Mouse (Mus musculus) limb, embryonic 10.5 days (tissue): ENCODE measurements around the gene Rpap1. TPM values are rescaled to one million over a fixed set of nuclear protein-coding genes. Genes with fewer than 3 reads are reported as not detected.

ENCODE experiments used
- DNase-seq: peaks from one replicate; pipeline ENCODE4 v3.0.0-alpha.2; 2017; ENCODE audit warnings: low spot score
- H3K27ac ChIP-seq: fragments of 300-500 bp; sonication (generic); 2 replicates; pipeline ENCODE4 v1.5.1; 2016; ENCODE audit warnings: mild to moderate bottlenecking
- H3K27me3 ChIP-seq: fragments of 300-500 bp; sonication (generic); 2 replicates; pipeline ENCODE4 v1.6.1; 2016; ENCODE audit warnings: low read depth, mild to moderate bottlenecking; ENCODE audit not compliant: poor library complexity, severe bottlenecking
- H3K36me3 ChIP-seq: fragments of 300-500 bp; sonication (generic); 2 replicates; pipeline ENCODE4 v1.6.1; 2016; ENCODE audit warnings: mild to moderate bottlenecking, moderate library complexity
- H3K4me1 ChIP-seq: fragments of 300-500 bp; sonication (generic); 2 replicates; pipeline ENCODE4 v1.6.1; 2016
- H3K4me3 ChIP-seq: fragments of 300-500 bp; sonication (generic); 2 replicates; pipeline ENCODE4 v1.5.1; 2016; ENCODE audit warnings: mild to moderate bottlenecking, moderate library complexity
- H3K9me3 ChIP-seq: fragments of 300-500 bp; sonication (generic); replicated peaks from 2 replicates; pipeline ENCODE4 v1.6.1; 2016; ENCODE audit warnings: mild to moderate bottlenecking
- WGBS: fragments of 180-500 bp; shearing (Covaris S2); methylation state at CpG from one replicate; pipeline ENCODE4 v1.1.7; 2016; 5-methylcytosine and 5-hydroxymethylcytosine counted together
- polyA plus RNA-seq: library from polyadenylated mRNA; unstranded; fragments of >200 nt; fragmentation: Nextera tagmentation; extraction: Ambion mirVana; gene quantifications from 2 replicates; pipeline ENCODE4 v1.2.1, GENCODE M21; 2016

The Rpap1 gene
- polyA plus RNA-seq, 1 experiment from 2014 or later = 46.3 TPM

DNA sequence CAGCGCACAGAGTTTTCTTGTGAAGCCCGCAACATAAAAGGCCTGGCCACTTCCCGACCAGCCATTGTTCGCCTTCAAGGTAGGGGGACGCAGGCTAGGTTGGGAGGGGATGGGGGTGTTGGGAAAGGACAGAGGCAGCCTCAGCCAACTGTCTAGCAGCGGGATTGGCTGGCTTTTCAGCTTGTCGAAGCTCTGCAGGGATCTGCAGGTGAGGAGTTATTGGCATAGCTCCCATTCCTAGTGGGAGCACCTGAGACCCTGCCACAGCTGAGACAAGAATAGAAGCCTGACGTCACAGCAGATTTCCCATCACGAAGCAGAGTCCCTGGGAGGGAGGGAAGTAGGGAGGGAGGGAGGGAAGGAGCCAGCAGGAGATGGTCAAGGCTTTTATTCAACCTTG is 17.4 kb upstream of the Rpap1 start:
- 52% methylated on average over 9 of the region's 9 CpGs for WGBS
- peaks cover 17% of the 10 kb centered on the region for H3K27me3 ChIP-seq
- DNase-seq = peak; percentile 25
- peaks cover 68% of the 10 kb centered on the region for H3K4me1 ChIP-seq
- H3K36me3 ChIP-seq = peaks cover 69% of the 10 kb centered on the region
- no peaks in the 10 kb centered on the region for H3K9me3 ChIP-seq
- no peak overlapping the region for H3K4me3 ChIP-seq
- H3K27ac ChIP-seq = no peak overlapping the region

DNA sequence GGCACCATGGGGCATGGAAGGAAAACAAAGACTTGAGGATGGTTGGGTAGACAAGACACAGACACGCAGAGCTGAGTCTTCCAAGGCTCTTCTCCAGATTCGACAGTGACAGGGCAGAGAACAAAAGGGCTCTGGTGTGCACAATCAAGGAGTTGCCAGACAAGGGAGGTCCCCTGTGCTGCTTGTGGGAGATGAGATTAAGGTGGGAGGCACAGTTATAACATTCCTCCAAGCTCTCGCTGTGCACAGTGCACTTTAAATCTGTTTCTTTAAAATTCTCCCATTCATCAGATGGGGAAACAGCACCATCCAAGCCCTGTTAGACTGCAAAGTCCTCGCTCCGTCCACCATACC is 16.9 kb upstream of the Rpap1 start:
- Histone ChIP-seq H3K9me3 (no peaks in the 10 kb centered on the region), H3K27ac (no peak overlapping the region), H3K4me1 (peaks cover 73% of the 10 kb centered on the region), H3K4me3 (no peak overlapping the region), H3K36me3 (peaks cover 64% of the 10 kb centered on the region), H3K27me3 (peaks cover 17% of the 10 kb centered on the region)
- DNase-seq = no peak
- WGBS = 50% methylated on average over 5 of the region's 5 CpGs

DNA sequence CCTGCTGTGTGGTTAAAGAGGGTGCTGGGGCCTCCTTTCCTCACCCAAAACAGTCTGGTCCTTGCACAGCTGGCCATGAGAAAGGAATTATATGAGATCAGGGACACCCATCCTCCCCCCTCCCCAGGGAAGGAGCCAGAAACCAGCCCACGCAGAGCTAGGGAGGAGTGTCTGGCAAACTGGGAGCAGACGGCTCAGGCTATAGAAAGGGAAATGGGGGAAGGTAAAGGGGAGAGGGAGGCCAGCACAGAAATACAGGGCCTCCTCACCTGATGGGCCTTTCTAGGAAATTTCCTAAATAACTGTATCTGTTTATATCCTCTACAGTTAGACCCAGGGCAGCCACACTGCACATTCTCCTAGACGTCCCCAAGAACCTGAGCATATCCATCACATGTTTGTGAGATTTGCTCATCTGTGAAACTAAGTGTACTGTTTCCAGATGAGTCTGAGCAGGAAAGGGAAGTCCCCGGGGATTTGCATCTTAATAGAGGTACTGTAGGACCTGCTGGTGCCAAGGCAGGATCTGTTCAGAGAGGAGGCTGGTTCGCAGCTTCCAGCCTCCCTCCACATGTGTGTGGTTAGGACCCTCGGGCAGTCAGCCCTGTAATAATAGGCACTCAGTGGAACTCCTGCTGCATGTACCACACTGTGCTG is 16.4 kb upstream of the Rpap1 start:
- DNase-seq = no peak
- no peaks in the 10 kb centered on the region for H3K9me3 ChIP-seq
- peaks cover 78% of the 10 kb centered on the region for H3K4me1 ChIP-seq
- peaks cover 59% of the 10 kb centered on the region for H3K36me3 ChIP-seq
- 37% methylated on average over 6 of the region's 6 CpGs for WGBS
- H3K27ac ChIP-seq = peak overlapping the region; percentile 74
- H3K27me3 ChIP-seq = peaks cover 22% of the 10 kb centered on the region
- H3K4me3 ChIP-seq = no peak overlapping the region

DNA sequence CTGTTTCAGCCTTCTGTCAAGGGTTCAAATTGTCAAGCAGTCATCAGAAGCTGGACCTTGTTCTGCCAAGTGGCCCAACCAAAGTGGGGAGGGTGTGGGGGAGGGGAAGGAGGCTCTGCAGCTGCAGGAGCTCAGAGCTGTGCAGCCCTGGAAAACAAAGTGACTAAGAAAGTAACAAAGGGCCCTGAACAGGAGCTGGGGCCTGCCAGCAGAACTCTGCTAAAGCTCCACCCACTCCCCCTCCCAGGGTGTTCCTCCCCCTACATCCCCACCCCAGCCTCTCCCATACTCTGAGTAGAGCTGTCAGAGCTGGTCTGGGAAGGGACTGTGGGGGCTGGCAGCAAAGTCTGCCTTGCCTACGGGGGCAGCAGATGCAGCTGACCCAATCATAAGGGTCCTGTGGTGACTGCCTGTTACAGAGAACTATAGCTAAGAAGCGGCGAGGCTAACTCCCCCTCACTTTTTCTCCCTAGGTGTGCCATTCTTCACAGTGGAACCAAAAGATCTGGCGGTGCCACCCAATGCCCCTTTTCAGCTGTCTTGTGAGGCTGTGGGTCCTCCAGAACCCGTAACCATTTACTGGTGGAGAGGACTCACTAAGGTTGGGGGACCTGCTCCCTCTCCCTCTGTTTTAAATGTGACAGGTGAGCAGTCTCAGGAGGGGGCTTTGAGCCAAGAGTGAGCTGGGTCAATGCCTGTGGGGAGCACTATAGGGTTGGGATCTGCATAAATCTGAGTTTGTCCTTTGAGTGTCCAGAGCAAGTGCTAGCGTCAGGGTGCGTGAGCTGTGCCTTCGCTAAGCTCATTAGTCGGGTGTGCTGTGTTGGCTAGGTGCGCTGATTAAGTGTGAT is 15.7 kb upstream of the Rpap1 start:
- 40% methylated on average over 10 of the region's 10 CpGs for WGBS
- Histone ChIP-seq H3K4me3 (no peak overlapping the region), H3K4me1 (peaks cover 78% of the 10 kb centered on the region)

DNA sequence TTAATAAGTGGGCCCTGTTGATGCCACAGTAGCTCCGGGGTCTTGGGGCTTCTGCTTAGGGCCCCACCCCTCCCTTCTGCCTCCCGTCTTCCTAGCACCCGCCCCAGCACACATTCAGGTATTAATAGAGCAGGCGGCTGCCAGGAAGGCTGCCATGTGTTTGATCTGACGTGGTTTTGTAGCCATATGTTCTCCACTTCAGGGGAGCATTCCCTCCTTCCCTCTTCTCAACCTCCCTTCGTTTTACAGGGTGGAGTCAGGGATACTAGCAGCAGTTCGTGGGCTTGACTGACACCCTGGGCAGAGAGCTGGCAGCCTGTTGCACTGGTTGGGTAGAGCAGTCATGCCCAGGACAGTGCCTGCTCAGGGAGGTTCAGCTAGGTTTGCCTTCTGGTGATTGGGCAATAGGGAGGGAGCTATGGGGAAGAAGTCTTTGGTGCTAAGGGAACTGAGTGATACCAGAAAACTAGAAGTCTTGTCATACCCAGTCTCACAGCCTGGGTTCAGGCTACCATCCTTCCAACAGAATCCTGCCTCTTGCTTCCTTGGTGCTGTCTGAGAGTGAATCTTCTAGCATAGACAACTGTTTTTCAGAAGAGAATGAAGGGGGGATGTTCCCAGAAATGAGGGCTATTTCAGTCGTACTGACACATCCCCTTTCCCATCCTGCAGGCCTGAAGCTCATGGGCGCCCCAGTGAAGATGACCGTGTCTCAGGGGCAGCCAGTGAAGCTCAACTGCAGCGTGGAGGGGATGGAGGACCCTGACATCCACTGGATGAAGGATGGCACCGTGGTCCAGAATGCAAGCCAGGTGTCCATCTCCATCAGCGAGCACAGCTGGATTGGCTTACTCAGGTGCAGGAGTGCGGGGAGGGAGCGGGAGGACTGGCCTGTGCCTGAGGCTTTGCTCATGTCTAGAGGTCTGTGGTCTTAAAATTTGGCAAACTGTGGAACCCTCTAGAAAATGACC is 13.8 kb upstream of the Rpap1 start:
- Histone ChIP-seq H3K27me3 (peaks cover 48% of the 10 kb centered on the region), H3K4me3 (peak overlapping the region; percentile 98), H3K9me3 (no peaks in the 10 kb centered on the region), H3K27ac (no peak overlapping the region), H3K4me1 (peaks cover 66% of the 10 kb centered on the region), H3K36me3 (peaks cover 36% of the 10 kb centered on the region)
- DNase-seq = no peak
- WGBS = 52% methylated on average over 15 of the region's 15 CpGs

More for the DNA sequence above, 15.7 kb upstream of the Rpap1 start:
- peak; percentile 49 for DNase-seq
- peaks cover 51% of the 10 kb centered on the region for H3K36me3 ChIP-seq
- peak overlapping the region; percentile 74 for H3K27ac ChIP-seq
- peaks cover 30% of the 10 kb centered on the region for H3K27me3 ChIP-seq
- no peaks in the 10 kb centered on the region for H3K9me3 ChIP-seq

DNA sequence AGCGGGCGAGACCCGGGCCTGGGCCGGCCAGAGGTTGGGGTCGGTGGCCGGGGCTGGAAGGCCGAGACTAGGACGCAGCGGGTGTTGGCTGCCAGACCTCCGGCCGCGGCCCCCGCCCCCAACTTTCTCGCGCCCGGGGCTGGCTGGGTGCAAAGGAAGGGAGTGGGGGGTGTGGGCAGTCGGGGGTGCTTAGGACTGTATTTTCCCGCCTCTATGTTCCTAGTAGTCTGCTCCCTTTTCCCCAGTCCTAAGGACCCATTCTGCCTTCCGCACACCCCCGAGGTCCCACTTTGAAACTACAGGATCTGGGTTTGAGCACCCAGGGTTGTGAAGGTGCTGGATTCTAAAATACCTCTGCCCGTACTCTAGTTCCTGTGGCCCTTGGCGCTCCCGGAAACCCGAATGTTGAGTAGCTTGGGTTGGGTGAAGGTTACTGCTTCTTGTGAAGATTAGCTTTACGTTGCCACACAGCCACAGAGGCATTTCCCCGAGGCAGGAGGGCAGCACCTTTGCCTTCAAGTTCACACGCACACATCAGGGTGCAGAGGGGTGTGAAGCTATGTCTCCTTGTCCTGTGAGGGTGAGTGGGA is 12.7 kb upstream of the Rpap1 start:
- peaks cover 50% of the 10 kb centered on the region for H3K27me3 ChIP-seq

DNA sequence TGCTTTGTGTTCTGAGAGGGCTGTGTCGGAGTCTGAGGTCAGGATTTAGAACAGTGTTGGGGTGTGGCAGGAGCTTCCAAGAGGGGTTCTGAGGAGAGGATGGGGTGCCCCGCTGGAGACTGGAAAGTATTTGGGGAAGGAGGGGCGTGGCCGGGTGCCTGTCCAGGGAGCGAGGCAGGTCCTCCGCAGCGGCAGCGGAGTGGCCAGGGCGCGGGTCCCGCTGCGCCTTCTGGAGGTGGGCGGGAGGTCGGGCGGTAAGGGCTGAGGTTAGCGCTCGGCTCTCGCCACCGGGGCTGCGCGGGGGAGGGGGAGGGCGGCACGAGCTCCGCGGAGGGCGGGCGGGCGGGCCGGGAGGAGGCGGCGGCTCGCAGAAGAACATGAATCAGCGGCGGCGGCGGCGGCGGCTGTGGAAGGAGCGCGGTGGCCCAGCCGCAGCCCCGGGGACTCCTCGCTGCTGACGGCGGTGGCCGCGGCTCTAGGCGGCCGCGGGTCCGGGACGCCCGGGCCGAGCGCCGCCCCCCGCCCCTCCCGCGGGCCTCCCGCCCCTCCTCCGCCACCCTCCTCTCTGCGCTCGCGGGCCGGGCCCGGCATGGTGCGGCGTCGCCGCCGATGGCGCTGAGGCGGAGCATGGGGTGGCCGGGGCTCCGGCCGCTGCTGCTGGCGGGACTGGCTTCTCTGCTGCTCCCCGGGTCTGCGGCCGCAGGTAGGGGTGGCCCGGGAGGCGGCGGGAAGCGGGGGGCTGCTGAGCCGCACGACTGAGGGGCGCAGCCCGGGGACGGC is 12.0 kb upstream of the Rpap1 start:
- Histone ChIP-seq H3K27me3 (peaks cover 50% of the 10 kb centered on the region), H3K27ac (peak overlapping the region; percentile 95), H3K9me3 (no peaks in the 10 kb centered on the region), H3K36me3 (peaks cover 18% of the 10 kb centered on the region), H3K4me3 (peak overlapping the region; percentile 98), H3K4me1 (peaks cover 58% of the 10 kb centered on the region)
- WGBS = under 1% methylated on average over 69 of the region's 89 CpGs
- DNase-seq = peak; percentile 77

More for the DNA sequence above, 12.7 kb upstream of the Rpap1 start:
- Histone ChIP-seq H3K4me1 (peaks cover 64% of the 10 kb centered on the region), H3K36me3 (peaks cover 25% of the 10 kb centered on the region), H3K9me3 (no peaks in the 10 kb centered on the region), H3K27ac (peak overlapping the region; percentile 95), H3K4me3 (peak overlapping the region; percentile 98)
- peak; percentile 60 for DNase-seq
- WGBS = under 1% methylated on average over 27 of the region's 27 CpGs

DNA sequence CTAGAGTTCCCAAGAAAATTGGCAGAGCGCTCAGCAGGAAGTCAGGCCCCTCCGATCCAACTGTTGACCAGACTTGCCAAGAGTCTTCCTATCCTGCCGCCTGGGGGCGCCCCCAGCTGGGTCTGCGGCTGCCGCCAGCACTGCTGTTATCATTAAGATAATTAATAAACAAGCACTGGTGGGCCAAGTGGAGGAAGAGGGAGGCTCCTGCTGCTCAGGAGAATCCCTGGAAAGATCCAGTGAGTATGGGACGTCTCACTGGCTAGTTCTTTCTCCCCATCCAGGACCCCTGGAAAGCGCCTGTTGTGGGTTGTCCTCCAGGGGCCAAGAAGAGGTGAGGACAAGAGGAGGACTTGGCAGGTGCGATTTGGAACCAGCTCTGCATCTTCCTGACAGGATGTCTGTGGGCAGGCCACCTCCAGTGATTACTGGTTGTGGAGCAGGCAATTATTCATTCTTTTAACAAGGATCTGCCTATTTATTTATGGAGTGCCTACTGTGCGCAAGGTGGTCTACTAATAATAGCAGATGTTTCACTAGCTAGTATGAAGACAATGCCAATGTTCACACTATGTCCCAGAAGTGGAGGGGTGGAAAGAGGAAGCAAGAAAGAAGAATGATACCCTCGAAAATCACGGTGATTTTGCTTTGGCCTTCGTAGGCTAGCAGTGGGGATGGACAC is 11.1 kb upstream of the Rpap1 start:
- Histone ChIP-seq H3K4me3 (peak overlapping the region; percentile 98; the same call in 1 of the 2 replicates), H3K27ac (no peak overlapping the region), H3K27me3 (peaks cover 50% of the 10 kb centered on the region), H3K36me3 (peaks cover 8% of the 10 kb centered on the region), H3K9me3 (no peaks in the 10 kb centered on the region), H3K4me1 (peaks cover 49% of the 10 kb centered on the region)
- peak; percentile 62 for DNase-seq
- 10% methylated on average over 13 of the region's 13 CpGs for WGBS

DNA sequence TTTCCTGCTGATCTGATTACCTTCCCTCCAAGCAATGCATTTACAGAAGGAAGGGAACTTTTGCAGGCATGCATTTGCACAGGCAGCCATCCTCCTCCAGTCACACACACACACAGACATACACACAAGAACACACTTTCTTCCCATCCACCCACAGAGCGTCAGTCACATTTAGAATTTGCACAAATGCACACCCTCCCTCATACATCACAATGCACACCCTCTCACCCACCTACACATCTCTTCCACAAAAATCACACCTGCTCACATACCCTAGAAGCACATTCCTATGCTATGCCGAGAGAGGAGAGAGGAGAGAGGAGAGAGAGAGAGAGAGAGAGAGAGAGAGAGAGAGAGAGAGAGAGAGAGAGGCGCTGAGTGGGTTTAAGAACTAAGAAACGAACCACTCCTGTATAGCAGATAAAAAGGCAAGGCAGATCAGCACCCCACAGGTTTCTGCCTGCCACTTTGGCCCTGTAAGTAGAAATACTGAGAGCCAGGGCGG is 10.0 kb upstream of the Rpap1 start, which contains the start of gene Tyro3:
Gene Tyro3 (plus strand): TSS at position 455 of the 505 bp plus-strand sequence.
- H3K36me3 ChIP-seq = peaks cover 5% of the 10 kb centered on the region
- no peak within 1 kb of the TSS for H3K4me3 ChIP-seq
- DNase-seq = peak; percentile 23
- H3K9me3 ChIP-seq = no peaks in the 10 kb centered on the region
- peaks cover 48% of the 10 kb centered on the region for H3K27me3 ChIP-seq
- no peak within 1 kb of the TSS for H3K27ac ChIP-seq
- 66% methylated on average over 5 of the region's 5 CpGs for WGBS
- H3K4me1 ChIP-seq = peaks cover 39% of the 10 kb centered on the region

DNA sequence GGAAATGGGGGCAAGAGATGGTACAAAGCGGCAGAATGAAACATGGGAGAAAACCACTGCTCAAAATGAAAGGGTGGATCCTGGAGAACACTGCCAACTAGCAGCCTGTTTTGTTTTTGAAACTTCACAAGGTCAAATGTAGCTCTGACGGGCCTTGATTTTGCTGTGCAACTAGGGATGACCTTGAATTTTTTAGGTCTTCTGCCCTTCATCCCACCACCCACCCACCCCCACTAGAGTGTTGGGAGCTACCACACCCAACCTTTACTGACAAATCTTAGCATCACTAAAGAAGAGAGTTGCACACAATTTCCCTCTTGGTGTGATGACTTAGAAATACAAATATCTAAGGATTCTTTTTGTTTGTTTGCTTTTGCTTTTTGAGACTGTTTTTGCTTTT is 2.7 kb upstream of the Rpap1 start:
- no peak for DNase-seq
- peaks cover 12% of the 10 kb centered on the region for H3K4me1 ChIP-seq
- H3K4me3 ChIP-seq = no peak overlapping the region
- H3K36me3 ChIP-seq = peaks cover 8% of the 10 kb centered on the region
- no peaks in the 10 kb centered on the region for H3K9me3 ChIP-seq
- no peaks in the 10 kb centered on the region for H3K27me3 ChIP-seq
- H3K27ac ChIP-seq = no peak overlapping the region
- 84% methylated on average over 2 of the region's 2 CpGs for WGBS

DNA sequence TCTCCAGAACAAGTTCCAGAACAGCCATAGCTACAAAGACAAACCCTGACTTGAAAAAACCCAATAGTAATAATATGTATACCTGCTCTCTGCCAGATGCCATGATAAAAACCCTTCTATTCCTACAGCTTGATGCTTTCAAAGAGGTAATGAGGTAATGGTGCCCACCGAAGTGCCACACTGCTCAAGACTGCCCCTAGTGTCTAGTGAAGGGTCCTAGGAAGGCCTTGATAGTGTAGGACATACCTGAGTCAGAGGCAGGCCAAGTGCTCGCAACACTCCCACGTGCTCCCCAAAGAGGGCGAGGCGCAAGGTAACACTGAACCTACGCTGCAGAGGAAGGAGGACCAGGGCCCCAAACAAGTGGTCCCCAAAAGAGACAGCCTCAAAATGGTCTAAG is 20.1 kb downstream of the Rpap1 start:
- H3K36me3 ChIP-seq = peaks cover 85% of the 10 kb centered on the region
- no peak for DNase-seq

More for the DNA sequence above, 20.1 kb downstream of the Rpap1 start:
- 94% methylated on average over 6 of the region's 6 CpGs for whole genome bisulfite sequencing
- H3K27me3 ChIP-seq = peaks cover 5% of the 10 kb centered on the region
- H3K9me3 ChIP-seq = no peaks in the 10 kb centered on the region
- no peak overlapping the region for H3K4me3 ChIP-seq
- H3K27ac ChIP-seq = no peak overlapping the region
- no peaks in the 10 kb centered on the region for H3K4me1 ChIP-seq
